Mouse (Mus musculus): Measurements from ENCODE around the gene Parp6.

- no peak for TF ChIP-seq POLR2A (IDR thresholded peaks at IDR 0.05; ENCODE audit: extremely low read depth, insufficient read depth, low read length)
- TF ChIP-seq CTCF (IDR thresholded peaks at IDR 0.05; ENCODE audit: extremely low read depth, insufficient read depth, low read length): no peak
Measured at GRCm38 (mm10) chr9:59668473-59668872, 51.4 kb downstream of the Parp6 start.
